Mouse (Mus musculus) stomach, postnatal 0 days (tissue): ENCODE measurements around the gene Bod1l. TPM values are rescaled to one million over a fixed set of nuclear protein-coding genes. Genes with fewer than 3 reads are reported as not detected.

Source experiments
- ATAC-seq: fragments of 200-750 bp; cut with Nextera tagmentation; 2 replicates; pipeline ENCODE4 v1.8.0; 2017; ENCODE audit not compliant: low FRiP score, low TSS enrichment
- DNase-seq: peaks from one replicate; pipeline ENCODE4 v3.0.0-alpha.2; 2016; ENCODE audit warnings: low spot score
- H3K27ac ChIP-seq: fragments of 300-500 bp; sonication (generic); replicated peaks from 2 replicates; pipeline ENCODE4 v1.5.1; 2014; ENCODE audit warnings: mild to moderate bottlenecking, control low read depth
- H3K27me3 ChIP-seq: fragments of 300-500 bp; sonication (generic); 2 replicates; pipeline ENCODE4 v1.6.1; 2014; ENCODE audit warnings: low read length; ENCODE audit not compliant: control insufficient read depth, insufficient read depth
- H3K36me3 ChIP-seq: fragments of 300-500 bp; sonication (generic); 2 replicates; pipeline ENCODE4 v1.6.1; 2014; ENCODE audit warnings: low read length, mixed read lengths; ENCODE audit not compliant: control insufficient read depth, insufficient read depth
- H3K4me1 ChIP-seq: fragments of 300-500 bp; sonication (generic); replicated peaks from 2 replicates; pipeline ENCODE4 v1.6.1; 2014; ENCODE audit warnings: antibody characterized with exemption; ENCODE audit not compliant: control insufficient read depth, insufficient read depth
- H3K4me2 ChIP-seq: fragments of 300-500 bp; sonication (generic); replicated peaks from 2 replicates; pipeline ENCODE4 v1.6.1; 2014; ENCODE audit warnings: low read depth, mild to moderate bottlenecking, control low read depth, moderate library complexity
- H3K4me3 ChIP-seq: fragments of 300-500 bp; sonication (generic); 2 replicates; pipeline ENCODE4 v1.5.1; 2014; ENCODE audit warnings: low read depth, low read length, control low read depth
- H3K9ac ChIP-seq: fragments of 300-500 bp; sonication (generic); 2 replicates; pipeline ENCODE4 v1.6.1; 2014; ENCODE audit warnings: mild to moderate bottlenecking, low read length, control low read depth, mixed read lengths
- H3K9me3 ChIP-seq: fragments of 300-500 bp; sonication (generic); 2 replicates; pipeline ENCODE4 v1.6.1; 2016; ENCODE audit warnings: low read length; ENCODE audit not compliant: control insufficient read depth
- CTCF ChIP-seq: IDR thresholded peaks from 2 replicates; pipeline ENCODE4 v1.5.1; 2016; ENCODE audit warnings: antibody characterized with exemption, low read depth, mild to moderate bottlenecking, moderate library complexity
- EP300 ChIP-seq: optimal IDR thresholded peaks from 2 replicates; pipeline ENCODE3; 2016; ENCODE audit warnings: antibody characterized with exemption
- WGBS: fragments of 180-500 bp; shearing (Covaris S2); extraction: QIAGEN DNeasy Blood & Tissue Kit; methylation state at CpG from one replicate; pipeline ENCODE4 v1.1.7; 2014; 5-methylcytosine and 5-hydroxymethylcytosine counted together
- polyA plus RNA-seq: library from polyadenylated mRNA; unstranded; fragments of >200 nt; fragmentation: Nextera tagmentation; extraction: Ambion mirVana; gene quantifications from 2 replicates; pipeline ENCODE4 v1.2.1, GENCODE M21; 2015

Bod1l gene
- polyA plus RNA-seq, 1 experiment from 2014 or later = 11.3 TPM

DNA sequence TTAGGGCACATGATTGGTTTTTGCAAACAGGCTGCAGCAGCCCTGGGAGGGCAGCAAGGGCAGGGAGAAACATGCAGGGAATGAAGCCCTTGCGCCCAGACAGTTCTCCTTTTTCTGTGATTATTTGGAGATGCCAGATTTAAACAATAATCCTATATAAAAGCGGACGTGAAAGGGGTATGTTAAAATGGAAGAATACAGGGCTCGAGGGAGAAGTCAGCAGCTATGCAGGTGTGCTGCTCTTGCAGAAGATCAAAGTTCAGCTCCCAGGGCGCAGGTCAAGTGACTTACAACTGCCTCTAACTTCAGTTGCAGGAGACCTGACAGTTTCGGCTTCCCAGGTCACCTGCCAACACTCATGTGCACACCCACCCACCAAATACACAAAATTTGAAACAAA, 31.6 kb downstream of the Bod1l start:
- Histone ChIP-seq H3K9me3 (no peaks in the 10 kb centered on the region), H3K4me2 (no peak overlapping the region), H3K9ac (no peak overlapping the region), H3K27me3 (no peaks in the 10 kb centered on the region), H3K4me1 (no peaks in the 10 kb centered on the region), H3K27ac (no peak overlapping the region), H3K4me3 (no peak overlapping the region), H3K36me3 (peaks cover 20% of the 10 kb centered on the region)
- WGBS = 92% methylated on average over 6 of the region's 6 CpGs
- no peak for TF ChIP-seq CTCF
- no peak for TF ChIP-seq EP300
- ATAC-seq (no peak), DNase-seq (no peak)

DNA sequence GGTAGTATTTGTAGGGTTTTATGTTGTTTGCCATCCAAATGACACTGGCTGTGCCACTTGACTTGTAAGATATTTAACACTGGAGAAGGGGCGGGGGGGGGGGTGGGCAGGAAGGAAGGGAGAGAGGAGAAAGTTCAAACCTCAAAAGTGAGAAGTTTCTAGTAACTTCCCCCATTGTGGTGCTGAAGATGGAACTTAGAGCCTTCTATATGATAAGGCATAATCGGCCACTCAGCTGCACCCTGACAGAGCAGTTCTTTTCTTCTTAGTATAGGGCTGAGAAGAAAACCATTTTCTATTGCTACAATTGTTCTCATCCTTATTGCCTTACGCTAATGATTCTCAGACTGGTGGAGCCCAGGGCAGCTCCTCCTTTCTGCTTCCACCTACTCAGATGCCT, 32.8 kb downstream of the Bod1l start:
- no peaks in the 10 kb centered on the region for H3K27me3 ChIP-seq
- DNase-seq = no peak
- no peaks in the 10 kb centered on the region for H3K4me1 ChIP-seq
- WGBS = 85% methylated on average over 3 of the region's 3 CpGs
- H3K4me3 ChIP-seq = no peak overlapping the region
- no peak overlapping the region for H3K4me2 ChIP-seq
- H3K36me3 ChIP-seq = peaks cover 12% of the 10 kb centered on the region
- H3K9ac ChIP-seq = no peak overlapping the region
- H3K27ac ChIP-seq = no peak overlapping the region
- H3K9me3 ChIP-seq = no peaks in the 10 kb centered on the region
- TF ChIP-seq EP300 (no peak), CTCF (no peak)
- ATAC-seq = no peak

DNA sequence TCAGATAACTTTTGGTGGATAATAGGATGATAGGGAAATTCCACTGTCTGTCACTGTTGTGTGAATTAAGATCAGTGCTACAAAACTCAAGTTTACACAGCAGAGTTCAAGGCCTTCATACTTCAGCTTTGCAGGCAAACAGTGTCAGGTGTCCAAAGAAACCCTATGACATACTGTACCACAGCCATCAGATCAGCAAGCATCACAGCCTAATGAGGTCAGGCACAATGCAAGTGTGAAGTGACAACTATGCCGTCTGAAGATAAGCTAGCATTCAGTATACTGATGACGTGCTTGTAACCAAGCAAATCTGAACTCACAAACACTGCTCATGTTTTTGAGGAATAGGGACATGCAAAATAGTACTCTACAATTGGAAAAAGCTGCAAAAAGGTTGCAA, 36.7 kb downstream of the Bod1l start:
- WGBS = 78% methylated on average over 2 of the region's 2 CpGs
- no peak for ATAC-seq
- Histone ChIP-seq H3K9me3 (no peaks in the 10 kb centered on the region), H3K36me3 (peaks cover 8% of the 10 kb centered on the region), H3K9ac (no peak overlapping the region), H3K4me3 (no peak overlapping the region), H3K4me1 (no peaks in the 10 kb centered on the region), H3K27me3 (no peaks in the 10 kb centered on the region), H3K27ac (no peak overlapping the region), H3K4me2 (no peak overlapping the region)
- TF ChIP-seq EP300 = no peak
- TF ChIP-seq CTCF = no peak
- DNase-seq = no peak

DNA sequence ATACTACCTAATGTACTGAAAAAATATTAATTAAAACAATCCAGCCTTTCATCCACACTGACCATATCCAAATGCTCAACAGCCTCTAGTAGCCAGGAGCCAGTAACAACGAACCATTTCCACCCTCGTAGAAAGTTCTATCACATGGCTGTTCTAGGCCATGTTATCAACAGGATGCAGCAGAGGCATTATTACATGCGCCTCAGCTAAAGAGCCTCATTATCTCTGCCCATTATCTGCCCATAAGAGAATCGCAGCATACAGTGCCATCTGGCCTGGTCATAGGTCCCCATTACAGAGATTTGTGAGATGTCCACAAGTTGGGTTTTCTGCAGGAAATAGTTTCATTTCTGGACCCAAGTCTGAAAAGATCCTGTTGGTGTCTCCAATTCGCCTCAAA, 37.9 kb downstream of the Bod1l start:
- Histone ChIP-seq H3K4me2 (no peak overlapping the region), H3K4me1 (no peaks in the 10 kb centered on the region), H3K36me3 (peaks cover 6% of the 10 kb centered on the region; the same call in 1 of the 2 replicates), H3K4me3 (no peak overlapping the region), H3K9ac (no peak overlapping the region), H3K27me3 (no peaks in the 10 kb centered on the region), H3K9me3 (no peaks in the 10 kb centered on the region), H3K27ac (no peak overlapping the region)
- 90% methylated on average over 5 of the region's 5 CpGs for WGBS
- ATAC-seq (no peak), DNase-seq (no peak)
- TF ChIP-seq EP300 = no peak
- TF ChIP-seq CTCF = no peak

DNA sequence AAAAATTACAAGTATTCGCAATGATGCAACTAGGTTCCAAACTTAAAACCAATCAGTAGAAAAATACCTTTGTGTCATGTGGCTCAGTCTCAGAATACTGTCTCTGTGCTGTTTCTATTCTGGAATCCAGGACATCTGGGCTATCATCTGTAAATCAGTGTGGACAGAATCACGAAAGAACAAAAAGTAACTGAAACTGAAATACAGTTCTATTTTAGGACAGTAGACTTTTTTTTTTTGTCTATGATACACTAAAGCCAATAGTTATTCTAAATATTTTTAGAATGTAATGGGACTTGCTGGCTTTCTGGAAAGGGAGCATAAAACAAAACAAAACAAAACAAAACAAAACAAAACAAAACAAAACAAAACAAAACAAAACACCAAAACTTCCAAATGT, 39.0 kb downstream of the Bod1l start:
- Histone ChIP-seq H3K4me1 (no peaks in the 10 kb centered on the region), H3K36me3 (peaks cover 6% of the 10 kb centered on the region; the same call in 1 of the 2 replicates), H3K9me3 (no peaks in the 10 kb centered on the region), H3K9ac (no peak overlapping the region), H3K4me3 (no peak overlapping the region), H3K4me2 (no peak overlapping the region), H3K27me3 (no peaks in the 10 kb centered on the region), H3K27ac (no peak overlapping the region)
- no peak for TF ChIP-seq CTCF
- no peak for TF ChIP-seq EP300
- no peak for ATAC-seq
- no peak for DNase-seq
- 81% methylated on average over 2 of the region's 2 CpGs for WGBS

DNA sequence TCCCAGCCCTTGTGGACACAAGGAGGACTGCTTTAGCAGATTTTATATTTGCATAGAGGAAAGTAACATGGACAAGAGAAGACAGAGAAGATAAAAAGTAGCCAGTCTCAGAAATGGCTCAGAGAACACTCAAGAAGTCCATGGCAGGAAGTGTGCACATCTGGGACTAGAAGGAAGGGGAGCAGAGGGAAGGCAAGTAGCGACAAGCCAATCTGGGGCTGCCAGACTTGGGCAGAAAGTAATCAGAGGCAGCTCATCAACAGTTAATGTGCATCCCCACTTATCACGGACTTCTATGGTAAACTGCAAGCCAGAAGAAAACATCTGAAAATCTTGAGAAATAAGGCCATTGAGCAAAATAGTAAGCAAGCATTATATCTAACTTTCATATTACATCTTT, 39.5 kb downstream of the Bod1l start:
- Histone ChIP-seq H3K27ac (no peak overlapping the region), H3K4me2 (no peak overlapping the region), H3K9me3 (no peaks in the 10 kb centered on the region), H3K27me3 (no peaks in the 10 kb centered on the region), H3K4me1 (no peaks in the 10 kb centered on the region), H3K36me3 (peaks cover 6% of the 10 kb centered on the region; the same call in 1 of the 2 replicates), H3K4me3 (no peak overlapping the region), H3K9ac (no peak overlapping the region)
- no peak for DNase-seq
- TF ChIP-seq EP300 (no peak), CTCF (no peak)
- no peak for ATAC-seq
- 81% methylated on average over 2 of the region's 2 CpGs for WGBS
